Mouse (Mus musculus) liver, embryonic 13.5 days (tissue): ENCODE data around the gene Gcgr. TPM values are rescaled to one million over a fixed set of nuclear protein-coding genes. Genes with fewer than 3 reads are reported as not detected.
"Not testable (repeated sequence)": the region's sequence is repeated elsewhere in the genome, so short reads cannot be mapped to it uniquely, and the experiment has no call there.

Experiments
- ATAC-seq: fragments of 200-750 bp; cut with Nextera tagmentation; 2 replicates; pipeline ENCODE4 v1.8.0; 2017; ENCODE audit warnings: low read depth, mild to moderate bottlenecking, moderate number of reproducible peaks, moderate library complexity
- DNase-seq: peaks from one replicate; pipeline ENCODE4 v3.0.0; 2022
- H3K27ac ChIP-seq: fragments of 300-500 bp; sonication (generic); 2 replicates; pipeline ENCODE4 v1.5.1; 2015; ENCODE audit warnings: moderate library complexity, mild to moderate bottlenecking, inconsistent platforms
- H3K27me3 ChIP-seq: fragments of 300-500 bp; sonication (generic); 2 replicates; pipeline ENCODE4 v1.6.1; 2015; ENCODE audit warnings: mild to moderate bottlenecking, inconsistent platforms
- H3K36me3 ChIP-seq: fragments of 300-500 bp; sonication (generic); 2 replicates; pipeline ENCODE4 v1.6.1; 2015; ENCODE audit warnings: mild to moderate bottlenecking, inconsistent platforms
- H3K4me1 ChIP-seq: fragments of 300-500 bp; sonication (generic); replicated peaks from 2 replicates; pipeline ENCODE4 v1.6.1; 2015; ENCODE audit warnings: inconsistent platforms
- H3K4me2 ChIP-seq: fragments of 300-500 bp; sonication (generic); 2 replicates; pipeline ENCODE4 v1.6.1; 2015; ENCODE audit warnings: inconsistent platforms, mild to moderate bottlenecking, moderate library complexity
- H3K4me3 ChIP-seq: fragments of 300-500 bp; sonication (generic); replicated peaks from 2 replicates; pipeline ENCODE4 v1.5.1; 2015; ENCODE audit warnings: mild to moderate bottlenecking, inconsistent platforms
- H3K9ac ChIP-seq: fragments of 300-500 bp; sonication (generic); 2 replicates; pipeline ENCODE4 v1.6.1; 2015; ENCODE audit warnings: mild to moderate bottlenecking, inconsistent platforms
- H3K9me3 ChIP-seq: fragments of 300-500 bp; sonication (generic); replicated peaks from 2 replicates; pipeline ENCODE4 v1.6.1; 2016; ENCODE audit warnings: inconsistent platforms
- WGBS: fragments of 180-500 bp; shearing (Covaris S2); methylation state at CpG from one replicate; pipeline ENCODE4 v1.1.7; 2015; ENCODE audit not compliant: insufficient replicate concordance; 5-methylcytosine and 5-hydroxymethylcytosine counted together
- polyA plus RNA-seq: library from polyadenylated mRNA; unstranded; fragments of >200 nt; fragmentation: Nextera tagmentation; extraction: Ambion mirVana; gene quantifications from 2 replicates; pipeline ENCODE4 v1.2.1, GENCODE M21; 2015

The Gcgr gene
- polyA plus RNA-seq, 1 experiment from 2014 or later = 10.0 TPM

GRCm38 (mm10) chr11:120507611-120508289 lies 22.7 kb upstream of the Gcgr start:
- no peaks in the 10 kb centered on the region for H3K27me3 ChIP-seq
- no peak overlapping the region for H3K9ac ChIP-seq
- DNase-seq (no peak), ATAC-seq (no peak)
- peaks cover 48% of the 10 kb centered on the region for H3K4me1 ChIP-seq
- no peaks in the 10 kb centered on the region for H3K36me3 ChIP-seq
- no peak overlapping the region for H3K27ac ChIP-seq
- H3K4me2 ChIP-seq = no peak overlapping the region
- H3K9me3 ChIP-seq = no peaks in the 10 kb centered on the region
- H3K4me3 ChIP-seq = no peak overlapping the region
- WGBS = 67% methylated on average over 13 of the region's 13 CpGs

- DNase-seq (no peak), ATAC-seq (no peak)
- Histone ChIP-seq H3K27ac (no peak overlapping the region), H3K9ac (no peak overlapping the region), H3K4me1 (peaks cover 48% of the 10 kb centered on the region), H3K4me3 (no peak overlapping the region), H3K9me3 (no peaks in the 10 kb centered on the region), H3K27me3 (no peaks in the 10 kb centered on the region), H3K36me3 (no peaks in the 10 kb centered on the region), H3K4me2 (no peak overlapping the region)
- 75% methylated on average over 9 of the region's 9 CpGs for WGBS
Observed at GRCm38 (mm10) chr11:120508290-120508870, 22.1 kb upstream of the Gcgr start.

- no peaks in the 10 kb centered on the region for H3K9me3 ChIP-seq
- DNase-seq (peak; percentile 32), ATAC-seq (no peak)
- H3K4me2 ChIP-seq = peak overlapping the region; percentile 69
- peak overlapping the region; percentile 85 for H3K27ac ChIP-seq
- H3K9ac ChIP-seq = peak overlapping the region; percentile 71
- peaks cover 48% of the 10 kb centered on the region for H3K4me1 ChIP-seq
- no peaks in the 10 kb centered on the region for H3K36me3 ChIP-seq
- WGBS = 14% methylated on average over 4 of the region's 4 CpGs
- peak overlapping the region; percentile 50 for H3K4me3 ChIP-seq
- H3K27me3 ChIP-seq = no peaks in the 10 kb centered on the region
Observed at GRCm38 (mm10) chr11:120509940-120510339, 20.6 kb upstream of the Gcgr start.

- Histone ChIP-seq H3K4me2 (peak overlapping the region; percentile 69), H3K4me1 (peaks cover 51% of the 10 kb centered on the region), H3K4me3 (peak overlapping the region; percentile 50), H3K27ac (peak overlapping the region; percentile 85), H3K9ac (peak overlapping the region; percentile 71), H3K27me3 (no peaks in the 10 kb centered on the region), H3K9me3 (no peaks in the 10 kb centered on the region), H3K36me3 (no peaks in the 10 kb centered on the region)
- WGBS = 2% methylated on average over 16 of the region's 16 CpGs
- no peak for DNase-seq
- ATAC-seq = peak; percentile 86
Observed at GRCm38 (mm10) chr11:120510375-120511030, 20.0 kb upstream of the Gcgr start.

GRCm38 (mm10) chr11:120512790-120513453 lies 17.6 kb upstream of the Gcgr start:
- WGBS = 63% methylated on average over 6 of the region's 6 CpGs

GRCm38 (mm10) chr11:120514262-120514661 lies 16.2 kb upstream of the Gcgr start:
- H3K4me3 ChIP-seq, H3K9ac ChIP-seq, H3K36me3 ChIP-seq, H3K9me3 ChIP-seq, ATAC-seq, DNase-seq, H3K27me3 ChIP-seq, H3K27ac ChIP-seq, H3K4me2 ChIP-seq: not testable (repeated sequence)
- H3K4me1 ChIP-seq = peaks cover 50% of the 10 kb centered on the region
- 79% methylated on average over 2 of the region's 2 CpGs for WGBS

More at GRCm38 (mm10) chr11:120512790-120513453, 17.6 kb upstream of the Gcgr start:
- H3K36me3 ChIP-seq = no peaks in the 10 kb centered on the region
- no peak overlapping the region for H3K4me3 ChIP-seq
- ATAC-seq (no peak), DNase-seq (no peak)
- H3K9ac ChIP-seq = no peak overlapping the region
- no peaks in the 10 kb centered on the region for H3K27me3 ChIP-seq
- no peaks in the 10 kb centered on the region for H3K9me3 ChIP-seq
- peaks cover 45% of the 10 kb centered on the region for H3K4me1 ChIP-seq
- H3K27ac ChIP-seq = no peak overlapping the region
- H3K4me2 ChIP-seq = no peak overlapping the region

GRCm38 (mm10) chr11:120515611-120516010 lies 14.9 kb upstream of the Gcgr start:
- ATAC-seq (peak; percentile 48), DNase-seq (peak; percentile 75)
- Histone ChIP-seq H3K27me3 (no peaks in the 10 kb centered on the region), H3K36me3 (no peaks in the 10 kb centered on the region), H3K4me3 (no peak overlapping the region), H3K9ac (no peak overlapping the region), H3K4me2 (no peak overlapping the region), H3K27ac (no peak overlapping the region), H3K9me3 (no peaks in the 10 kb centered on the region), H3K4me1 (peaks cover 51% of the 10 kb centered on the region)
- 20% methylated on average over 17 of the region's 17 CpGs for WGBS

- no peaks in the 10 kb centered on the region for H3K9me3 ChIP-seq
- no peak overlapping the region for H3K9ac ChIP-seq
- ATAC-seq (no peak), DNase-seq (no peak)
- peaks cover 52% of the 10 kb centered on the region for H3K4me1 ChIP-seq
- no peaks in the 10 kb centered on the region for H3K36me3 ChIP-seq
- WGBS = 71% methylated on average over 4 of the region's 4 CpGs
- no peaks in the 10 kb centered on the region for H3K27me3 ChIP-seq
- no peak overlapping the region for H3K4me2 ChIP-seq
- H3K27ac ChIP-seq = no peak overlapping the region
- H3K4me3 ChIP-seq = no peak overlapping the region
Observed at GRCm38 (mm10) chr11:120517147-120517546, 13.4 kb upstream of the Gcgr start.

GRCm38 (mm10) chr11:120518027-120518426 lies 12.5 kb upstream of the Gcgr start:
- 34% methylated on average over 6 of the region's 6 CpGs for WGBS
- no peak overlapping the region for H3K9ac ChIP-seq
- H3K27me3 ChIP-seq = no peaks in the 10 kb centered on the region
- peak overlapping the region; percentile 10; the same call in 1 of the 2 replicates for H3K27ac ChIP-seq
- no peak overlapping the region for H3K4me2 ChIP-seq
- DNase-seq (no peak), ATAC-seq (no peak)
- H3K9me3 ChIP-seq = no peaks in the 10 kb centered on the region
- H3K4me1 ChIP-seq = peaks cover 56% of the 10 kb centered on the region
- H3K36me3 ChIP-seq = no peaks in the 10 kb centered on the region
- no peak overlapping the region for H3K4me3 ChIP-seq

- 44% methylated on average over 6 of the region's 6 CpGs for WGBS
- no peak overlapping the region; the same call in 1 of the 2 replicates for H3K9ac ChIP-seq
- no peaks in the 10 kb centered on the region for H3K9me3 ChIP-seq
Observed at GRCm38 (mm10) chr11:120518558-120518957, 11.9 kb upstream of the Gcgr start.

GRCm38 (mm10) chr11:120519738-120520137 lies 10.8 kb upstream of the Gcgr start:
- DNase-seq = no peak
- H3K27ac ChIP-seq = peak overlapping the region; percentile 86
- no peak overlapping the region for H3K4me2 ChIP-seq
- no peaks in the 10 kb centered on the region for H3K27me3 ChIP-seq
- 34% methylated on average over 9 of the region's 9 CpGs for WGBS
- no peak for ATAC-seq
- no peaks in the 10 kb centered on the region for H3K36me3 ChIP-seq
- no peaks in the 10 kb centered on the region for H3K9me3 ChIP-seq
- H3K4me3 ChIP-seq = no peak overlapping the region
- H3K4me1 ChIP-seq = peaks cover 56% of the 10 kb centered on the region
- H3K9ac ChIP-seq = no peak overlapping the region

More at GRCm38 (mm10) chr11:120518558-120518957, 11.9 kb upstream of the Gcgr start:
- Histone ChIP-seq H3K27ac (0 out of 2 replicates have a peak overlapping the region, but pooled peaks have one; percentile 10), H3K4me2 (no peak overlapping the region), H3K27me3 (no peaks in the 10 kb centered on the region), H3K36me3 (no peaks in the 10 kb centered on the region), H3K4me3 (no peak overlapping the region), H3K4me1 (peaks cover 56% of the 10 kb centered on the region)
- DNase-seq = no peak
- 0 out of 2 replicates have a peak, but pooled peaks have one; percentile 10 for ATAC-seq
